Mouse (Mus musculus) CH12.LX (cell line): Measurements from ENCODE around the gene Ccser1. TPM values are rescaled to one million over a fixed set of nuclear protein-coding genes. Genes with fewer than 3 reads are reported as not detected.

Source experiments
- DNase-seq: peaks from one replicate; pipeline ENCODE4 v3.0.0-alpha.2; 2013; ENCODE audit errors: extremely low read depth
- H3K27ac ChIP-seq: 2 replicates; pipeline ENCODE4 v1.5.1; 2012; ENCODE audit warnings: low read depth, mild to moderate bottlenecking, control low read depth, moderate library complexity; ENCODE audit not compliant: insufficient read depth
- H3K27me3 ChIP-seq: replicated peaks from 2 replicates; pipeline ENCODE3; 2012; ENCODE audit warnings: inconsistent platforms
- H3K36me3 ChIP-seq, 2 experiments: replicated peaks in 1 of 2; 2 replicates each; pipeline versions ENCODE3 to v1.6.1; 2012; ENCODE audit warnings: inconsistent platforms in 1 of 2, low read length in 1 of 2, mild to moderate bottlenecking in 1 of 2, mixed read lengths in 1 of 2, moderate library complexity in 1 of 2; ENCODE audit not compliant: control insufficient read depth in 1 of 2, insufficient read depth in 1 of 2
- H3K4me1 ChIP-seq, 2 experiments: 2 replicates each; pipeline ENCODE4 v1.6.1; 2012; ENCODE audit warnings: inconsistent platforms in 1 of 2, moderate library complexity in 1 of 2; ENCODE audit not compliant: insufficient read depth in 2 of 2, control insufficient read depth in 1 of 2
- H3K4me2 ChIP-seq: 2 replicates; pipeline ENCODE4 v1.6.1; 2012; ENCODE audit warnings: low read depth, mild to moderate bottlenecking, control low read depth; ENCODE audit not compliant: poor library complexity, insufficient read depth, severe bottlenecking
- H3K4me3 ChIP-seq, 3 experiments: fragments of 150-350 bp in 1 of 3; sonication (generic) in 1 of 3; replicated peaks in 1 of 3; 2 replicates each; pipeline versions ENCODE3 to v1.5.1; 2011 to 2012; ENCODE audit warnings: low read depth in 2 of 3, low read length in 2 of 3, mild to moderate bottlenecking in 2 of 3, moderate library complexity in 2 of 3, control low read depth in 1 of 3, improper control_type of control experiment in 1 of 3, inconsistent platforms in 1 of 3, mixed read lengths in 1 of 3; ENCODE audit not compliant: poor library complexity in 1 of 3
- H3K79me2 ChIP-seq: replicated peaks from 2 replicates; pipeline ENCODE4 v1.6.1; 2012; ENCODE audit warnings: mild to moderate bottlenecking, moderate library complexity; ENCODE audit not compliant: control insufficient read depth, poor library complexity, insufficient read depth, severe bottlenecking; ENCODE audit errors: extremely low read depth
- H3K9ac ChIP-seq: 2 replicates; pipeline ENCODE4 v1.6.1; 2012; ENCODE audit warnings: low read depth, mild to moderate bottlenecking, control low read depth, moderate library complexity; ENCODE audit not compliant: insufficient read depth
- H3K9me3 ChIP-seq: replicated peaks from 2 replicates; pipeline ENCODE3; 2012; ENCODE audit warnings: low read length, inconsistent platforms, mixed read lengths
- BHLHE40 ChIP-seq: IDR thresholded peaks from 2 replicates; pipeline ENCODE4 v1.6.1; 2011; ENCODE audit warnings: mild to moderate bottlenecking, low read depth, low read length, improper control_type of control experiment
- CHD1 ChIP-seq: IDR thresholded peaks from 2 replicates; pipeline ENCODE4 v1.6.1; 2012; ENCODE audit warnings: low read depth, low read length, improper control_type of control experiment, inconsistent platforms
- CHD2 ChIP-seq: IDR thresholded peaks from 2 replicates; pipeline ENCODE4 v1.6.1; 2011; ENCODE audit warnings: low read length, improper control_type of control experiment
- CTCF ChIP-seq, 2 experiments: IDR thresholded peaks in 1 of 2; conservative IDR thresholded peaks in 1 of 2; 2 replicates each; pipeline ENCODE4 v1.5.1; 2011 to 2012; ENCODE audit warnings: low read depth in 2 of 2, low read length in 2 of 2, improper control_type of control experiment in 1 of 2, inconsistent platforms in 1 of 2, mild to moderate bottlenecking in 1 of 2, moderate library complexity in 1 of 2
- ELF1 ChIP-seq: IDR thresholded peaks from 2 replicates; pipeline ENCODE4 v1.6.1; 2014; ENCODE audit warnings: low read depth, mild to moderate bottlenecking, inconsistent platforms, low read length, improper control_type of control experiment
- GABPA ChIP-seq: IDR thresholded peaks from 2 replicates; pipeline ENCODE4 v1.6.1; 2012; ENCODE audit warnings: low read depth, low read length, improper control_type of control experiment, inconsistent platforms; ENCODE audit not compliant: insufficient replicate concordance
- IRF4 ChIP-seq: IDR thresholded peaks from 2 replicates; pipeline ENCODE4 v1.6.1; 2014; ENCODE audit warnings: low read depth, mild to moderate bottlenecking, inconsistent platforms, low read length, improper control_type of control experiment
- JUN ChIP-seq: IDR thresholded peaks from 2 replicates; pipeline ENCODE4 v1.6.1; 2011; ENCODE audit warnings: low read depth, mild to moderate bottlenecking, low read length, improper control_type of control experiment, moderate library complexity; ENCODE audit not compliant: insufficient read depth
- JUND ChIP-seq: conservative IDR thresholded peaks from 2 replicates; pipeline ENCODE4 v1.6.1; 2011; ENCODE audit warnings: low read depth, low read length, improper control_type of control experiment
- MAFK ChIP-seq: IDR thresholded peaks from 2 replicates; pipeline ENCODE4 v1.6.1; 2011; ENCODE audit warnings: low read length, improper control_type of control experiment; ENCODE audit not compliant: insufficient replicate concordance
- MAX ChIP-seq: IDR thresholded peaks from 2 replicates; pipeline ENCODE4 v1.6.1; 2011; ENCODE audit warnings: low read length, improper control_type of control experiment
- MAZ ChIP-seq: IDR thresholded peaks from 2 replicates; pipeline ENCODE4 v1.6.1; 2012; ENCODE audit warnings: low read depth, mild to moderate bottlenecking, inconsistent platforms, low read length, improper control_type of control experiment, moderate library complexity
- NRF1 ChIP-seq: IDR thresholded peaks from 2 replicates; pipeline ENCODE4 v1.6.1; 2014; ENCODE audit warnings: low read depth, mild to moderate bottlenecking, inconsistent platforms, low read length, improper control_type of control experiment, moderate library complexity
- POLR2A ChIP-seq: IDR thresholded peaks from 2 replicates; pipeline ENCODE4 v1.6.1; 2011; ENCODE audit warnings: low read depth, mild to moderate bottlenecking, improper control_type of control experiment, low read length
- POLR2AphosphoS2 ChIP-seq: IDR thresholded peaks from 2 replicates; pipeline ENCODE4 v1.6.1; 2011; ENCODE audit warnings: low read depth, low read length, improper control_type of control experiment
- RCOR1 ChIP-seq: conservative IDR thresholded peaks from 2 replicates; pipeline ENCODE4 v1.6.1; 2012; ENCODE audit warnings: low read depth, mild to moderate bottlenecking, inconsistent platforms, low read length, improper control_type of control experiment
- TBP ChIP-seq: conservative IDR thresholded peaks from 2 replicates; pipeline ENCODE4 v1.6.1; 2011; ENCODE audit warnings: low read depth, low read length, improper control_type of control experiment
- USF1 ChIP-seq: IDR thresholded peaks from 2 replicates; pipeline ENCODE4 v1.6.1; 2014; ENCODE audit warnings: low read depth, mild to moderate bottlenecking, inconsistent platforms, low read length, improper control_type of control experiment
- ZKSCAN1 ChIP-seq: IDR thresholded peaks from 2 replicates; pipeline ENCODE4 v1.6.1; 2012; ENCODE audit warnings: low read depth, inconsistent platforms, low read length, improper control_type of control experiment, borderline replicate concordance
- dilution Hi-C: fragments of 300-500 bp; cut with MboI; formaldehyde crosslinking; loops from 2 replicates; pipeline ENCODE4 v1.14.3; 2020; ENCODE audit warnings: low sequenced_read_pairs; ENCODE audit not compliant: extremely low pct_unique_long_range_greater_than_20kb, extremely low pct_ligation_motif_present
- in situ Hi-C: fragments of 300-500 bp; cut with MboI; formaldehyde crosslinking; loops from 3 replicates; pipeline ENCODE4 v1.14.3; 2019; ENCODE audit warnings: low sequenced_read_pairs, low pct_ligation_motif_present, low pct_unique_long_range_greater_than_20kb, mixed read lengths
- polyA plus RNA-seq: library from polyadenylated mRNA; unstranded; fragments of >175 nt; gene quantifications from 2 replicates; pipeline ENCODE4 v1.2.1, GENCODE M21; 2012; ENCODE audit warnings: low read depth; ENCODE audit not compliant: insufficient read length
- total RNA-seq, 2 experiments: library from RNA; depleted of rRNA; stranded (reverse); fragments of 300-350 nt in 1 of 2; fragments of >200 nt in 1 of 2; gene quantifications; 2 replicates each; pipeline ENCODE4 v1.2.3; 2012 to 2014

Gene Ccser1
- total and polyA plus RNA-seq, 3 experiments = not detected

DNA sequence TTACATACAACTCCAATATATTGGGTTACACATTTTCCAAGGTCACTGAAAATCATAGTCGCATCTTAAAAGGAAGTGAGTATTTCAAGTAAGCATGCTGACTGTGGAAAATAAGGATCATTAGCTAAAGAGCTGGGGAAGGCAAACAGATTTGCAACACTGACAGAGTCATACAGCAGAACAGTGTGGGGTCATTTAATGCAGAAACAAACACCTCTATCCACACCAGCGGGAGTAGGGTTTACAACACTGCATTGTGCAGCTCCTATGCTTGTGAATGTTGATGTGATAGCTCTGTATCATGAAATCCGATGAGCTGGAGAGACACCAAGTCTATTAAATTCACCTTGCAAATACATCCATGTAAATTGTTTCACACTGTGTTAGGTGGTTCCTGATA, 202.9 kb downstream of the Ccser1 start:
- dilution Hi-C loops = no loop called here
- H3K9me3 ChIP-seq = peaks cover 23% of the 10 kb centered on the region
- no peaks in the 10 kb centered on the region for H3K36me3 ChIP-seq
- H3K27me3 ChIP-seq = no peaks in the 10 kb centered on the region
- no peak overlapping the region for H3K4me3 ChIP-seq
- no peak overlapping the region for H3K9ac ChIP-seq
- H3K4me1 ChIP-seq = no peaks in the 10 kb centered on the region
- TF ChIP-seq CTCF (conservative IDR thresholded peaks at IDR 0.05 in 1 of 2, IDR thresholded peaks at IDR 0.05 in 1 of 2; ENCODE audit: low read depth in 2 of 2, low read length in 2 of 2) = no peak
- TF ChIP-seq CHD1 = no peak
- TF ChIP-seq TBP = no peak
- H3K27ac ChIP-seq = no peak overlapping the region
- no peaks in the 10 kb centered on the region for H3K79me2 ChIP-seq
- no peak for DNase-seq
- no peak overlapping the region for H3K4me2 ChIP-seq
- in situ Hi-C loops = no loop called here

DNA sequence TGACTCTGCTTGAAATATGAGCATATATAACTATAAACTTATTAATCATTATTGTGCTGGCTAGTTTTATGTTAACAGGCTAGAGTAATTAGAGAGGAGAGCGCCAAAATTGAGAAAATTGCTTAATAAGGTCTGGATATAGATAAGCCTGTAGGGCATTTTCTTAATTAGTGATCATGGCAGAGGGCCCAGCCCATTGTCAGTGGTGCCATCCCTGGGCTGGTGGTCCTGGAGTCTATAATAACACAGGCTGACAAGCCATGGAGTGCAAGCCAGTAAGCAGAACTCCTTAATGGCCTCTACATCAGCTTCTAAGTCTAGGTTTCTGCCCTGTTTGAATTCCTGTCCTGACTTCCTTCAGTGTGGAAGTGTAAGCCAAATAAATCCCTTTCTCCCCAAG, 206.9 kb downstream of the Ccser1 start:
- peaks cover 22% of the 10 kb centered on the region for H3K9me3 ChIP-seq
- no peak for DNase-seq
- H3K9ac ChIP-seq = no peak overlapping the region
- no peaks in the 10 kb centered on the region for H3K79me2 ChIP-seq
- H3K27me3 ChIP-seq = no peaks in the 10 kb centered on the region
- in situ Hi-C loops (no loop called here), dilution Hi-C loops (no loop called here)
- TF ChIP-seq RCOR1 (no peak), ELF1 (no peak), CTCF (conservative IDR thresholded peaks at IDR 0.05 in 1 of 2, IDR thresholded peaks at IDR 0.05 in 1 of 2; ENCODE audit: low read depth in 2 of 2, low read length in 2 of 2) (no peak), MAX (no peak), ZKSCAN1 (no peak), CHD1 (no peak), POLR2A (no peak), POLR2AphosphoS2 (no peak), NRF1 (no peak), IRF4 (no peak), JUND (no peak), JUN (no peak), MAZ (no peak)
- H3K4me3 ChIP-seq = no peak overlapping the region
- H3K4me2 ChIP-seq = no peak overlapping the region
- H3K4me1 ChIP-seq = no peaks in the 10 kb centered on the region
- no peaks in the 10 kb centered on the region for H3K36me3 ChIP-seq
- no peak overlapping the region for H3K27ac ChIP-seq

DNA sequence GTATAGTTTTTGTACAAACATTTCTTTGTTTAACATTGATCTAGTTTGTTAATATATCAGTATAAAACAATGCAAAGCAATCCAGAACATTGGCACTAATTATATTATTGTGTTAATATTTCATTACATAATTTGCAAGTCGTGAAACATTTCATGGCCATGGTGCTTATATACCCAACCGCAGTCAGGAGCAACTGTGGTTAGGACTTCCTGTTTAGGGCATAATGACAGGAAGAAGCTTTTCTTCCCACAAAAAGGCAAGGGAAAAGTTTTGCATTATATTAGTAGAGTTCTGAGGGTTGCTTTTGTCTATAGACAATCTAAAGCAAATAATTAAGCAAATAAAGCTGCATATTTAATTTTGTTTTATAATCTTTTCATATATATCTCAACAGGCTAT, 247.4 kb downstream of the Ccser1 start:
- no peak overlapping the region for H3K9ac ChIP-seq
- H3K27ac ChIP-seq = no peak overlapping the region
- H3K27me3 ChIP-seq = no peaks in the 10 kb centered on the region
- dilution Hi-C loops = no loop called here
- H3K9me3 ChIP-seq = peaks cover 34% of the 10 kb centered on the region
- TF ChIP-seq MAFK (no peak), NRF1 (no peak), USF1 (no peak), BHLHE40 (no peak), CHD2 (no peak), GABPA (no peak)
- no peaks in the 10 kb centered on the region for H3K36me3 ChIP-seq
- no peak overlapping the region for H3K4me2 ChIP-seq
- no peaks in the 10 kb centered on the region for H3K79me2 ChIP-seq
- in situ Hi-C loops = no loop called here
- H3K4me3 ChIP-seq = no peak overlapping the region
- H3K4me1 ChIP-seq = no peaks in the 10 kb centered on the region
- DNase-seq = no peak
